Mouse (Mus musculus) heart, postnatal 0 days (tissue): ENCODE measurements around the gene Dcaf17.

ENCODE experiments used
- CTCF ChIP-seq: IDR thresholded peaks from 2 replicates; pipeline ENCODE4 v1.5.1; 2016; ENCODE audit warnings: antibody characterized with exemption, control low read depth, low read depth
- EP300 ChIP-seq: IDR thresholded peaks from 2 replicates; pipeline ENCODE4 v1.6.1; 2016; ENCODE audit warnings: antibody characterized with exemption, low read depth

DNA sequence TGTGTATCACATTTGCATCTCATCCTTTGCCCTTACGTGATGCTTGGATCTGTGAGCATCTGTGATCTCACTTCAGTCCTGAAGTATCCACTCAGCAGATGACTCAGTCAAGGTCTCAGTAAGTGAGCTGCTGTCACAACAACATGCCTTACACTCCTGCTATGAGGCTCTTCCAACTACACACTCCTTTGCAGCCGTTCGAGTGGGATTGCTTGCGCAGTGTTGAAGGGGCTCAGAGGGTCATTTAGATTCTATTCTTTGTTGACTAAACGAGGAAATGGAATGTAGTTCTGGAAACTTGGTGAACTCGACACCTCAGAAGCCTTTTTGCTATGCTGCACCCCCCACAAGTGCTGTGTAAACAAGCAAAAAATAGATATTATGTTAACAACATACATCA is 9.0 kb upstream of the Dcaf17 start:
- no peak for TF ChIP-seq CTCF
- TF ChIP-seq EP300, result no peak
